Mouse (Mus musculus) midbrain, embryonic 16.5 days (tissue): ENCODE data around the gene Prph2. TPM values are rescaled to one million over a fixed set of nuclear protein-coding genes. Genes with fewer than 3 reads are reported as not detected.

Experiments
- ATAC-seq: fragments of 200-750 bp; cut with Nextera tagmentation; 2 replicates; pipeline ENCODE4 v1.8.0; 2017; ENCODE audit warnings: moderate TSS enrichment
- H3K27ac ChIP-seq: fragments of 300-500 bp; sonication (generic); 2 replicates; pipeline ENCODE4 v1.5.1; 2014; ENCODE audit warnings: mild to moderate bottlenecking, low read length, mixed read lengths
- H3K27me3 ChIP-seq: fragments of 300-500 bp; sonication (generic); 2 replicates; pipeline ENCODE4 v1.6.1; 2014; ENCODE audit warnings: low read depth, low read length, mixed read lengths; ENCODE audit not compliant: control insufficient read depth, insufficient read depth
- H3K36me3 ChIP-seq: fragments of 300-500 bp; sonication (generic); 2 replicates; pipeline ENCODE4 v1.6.1; 2014; ENCODE audit warnings: mild to moderate bottlenecking, low read length, moderate library complexity, mixed read lengths; ENCODE audit not compliant: control insufficient read depth, insufficient read depth
- H3K4me1 ChIP-seq: fragments of 300-500 bp; sonication (generic); 2 replicates; pipeline ENCODE4 v1.6.1; 2014; ENCODE audit warnings: mild to moderate bottlenecking, low read length, mixed read lengths; ENCODE audit not compliant: control insufficient read depth, insufficient read depth
- H3K4me2 ChIP-seq: fragments of 300-500 bp; sonication (generic); 2 replicates; pipeline ENCODE4 v1.6.1; 2014; ENCODE audit warnings: mild to moderate bottlenecking, low read length, mixed read lengths
- H3K4me3 ChIP-seq: fragments of 300-500 bp; sonication (generic); 2 replicates; pipeline ENCODE4 v1.5.1; 2014; ENCODE audit warnings: low read depth, mild to moderate bottlenecking, low read length, moderate library complexity, mixed read lengths
- H3K9ac ChIP-seq: fragments of 300-500 bp; sonication (generic); 2 replicates; pipeline ENCODE4 v1.6.1; 2014; ENCODE audit warnings: low read depth, low read length, mixed read lengths
- H3K9me3 ChIP-seq: fragments of 300-500 bp; sonication (generic); replicated peaks from 2 replicates; pipeline ENCODE4 v1.6.1; 2014; ENCODE audit warnings: mild to moderate bottlenecking, low read length, mixed read lengths; ENCODE audit not compliant: control insufficient read depth, poor library complexity, severe bottlenecking
- WGBS: fragments of 180-500 bp; shearing (Covaris S2); extraction: QIAGEN DNeasy Blood & Tissue Kit; methylation state at CpG from one replicate; pipeline ENCODE4 v1.1.7; 2014; 5-methylcytosine and 5-hydroxymethylcytosine counted together
- polyA plus RNA-seq: library from polyadenylated mRNA; unstranded; fragments of >200 nt; fragmentation: Nextera tagmentation; extraction: Ambion mirVana; gene quantifications from 2 replicates; pipeline ENCODE4 v1.2.1, GENCODE M21; 2015

The Prph2 gene
- polyA plus RNA-seq, result not detected in 2 replicates

DNA sequence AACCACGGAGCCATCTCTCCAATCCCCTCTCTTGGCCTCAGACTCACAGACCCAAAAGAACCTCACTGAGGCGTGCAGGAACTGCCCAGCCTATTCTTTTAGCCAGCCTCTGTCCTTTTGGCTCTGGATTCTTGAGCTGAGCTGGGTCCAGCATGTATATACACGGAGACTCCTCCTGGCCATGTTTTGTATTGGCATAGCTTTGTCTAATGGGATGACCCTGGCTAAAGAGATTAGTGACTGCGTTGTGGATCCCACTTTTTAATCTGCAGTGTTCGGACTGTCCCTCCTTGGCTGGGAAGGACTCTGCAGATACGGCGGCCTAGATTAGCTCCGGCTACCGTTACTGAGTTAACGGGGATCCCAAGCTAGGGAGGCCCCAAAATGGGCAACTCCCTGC is at the start of gene Prph2:
Gene Prph2, plus strand, starts transcription at position 274 of the 400 bp plus-strand sequence.
- H3K27ac ChIP-seq, result no peak within 1 kb of the TSS
- H3K4me3 ChIP-seq, result no peak within 1 kb of the TSS
- H3K4me1 ChIP-seq, result peaks cover 2% of the 10 kb centered on the region; the same call in 1 of the 2 replicates
- H3K4me2 ChIP-seq, result no peak within 1 kb of the TSS
- no peaks in the 10 kb centered on the region for H3K27me3 ChIP-seq
- WGBS, result 74% methylated on average over 10 of the region's 10 CpGs
- H3K9ac ChIP-seq, result no peak within 1 kb of the TSS
- H3K9me3 ChIP-seq, result no peaks in the 10 kb centered on the region
- ATAC-seq, result no peak
- no peaks in the 10 kb centered on the region for H3K36me3 ChIP-seq

GRCm38 (mm10) chr17:46864566-46865195 is 45.6 kb upstream of the Prph2 start:
- H3K4me3 ChIP-seq, result no peak overlapping the region
- ATAC-seq, result no peak
- H3K4me1 ChIP-seq, result peaks cover 2% of the 10 kb centered on the region
- H3K27ac ChIP-seq, result no peak overlapping the region
- no peaks in the 10 kb centered on the region for H3K9me3 ChIP-seq
- no peak overlapping the region for H3K9ac ChIP-seq
- no peak overlapping the region for H3K4me2 ChIP-seq
- 80% methylated on average over 7 of the region's 7 CpGs for WGBS
- no peaks in the 10 kb centered on the region for H3K36me3 ChIP-seq
- H3K27me3 ChIP-seq, result no peaks in the 10 kb centered on the region

DNA sequence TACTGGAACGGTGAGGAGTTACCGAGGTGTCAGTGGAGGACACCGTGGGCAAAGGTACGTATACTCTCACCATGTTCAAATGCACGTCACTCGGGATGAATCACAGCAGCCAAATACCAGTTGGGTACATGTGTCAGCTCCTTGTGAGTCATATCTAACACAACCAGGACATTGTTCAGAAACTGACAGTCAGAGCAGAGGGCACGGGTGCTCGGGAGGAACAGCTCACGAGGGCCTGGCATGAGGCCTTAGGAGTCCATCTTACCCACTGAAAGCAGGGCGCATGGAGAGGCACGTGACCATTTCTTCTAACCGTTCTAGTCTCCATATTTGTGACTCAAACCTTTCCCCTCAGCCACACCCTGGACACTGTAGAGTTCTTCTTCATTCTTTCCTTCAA is 43.4 kb upstream of the Prph2 start:
- Histone ChIP-seq H3K9ac (no peak overlapping the region), H3K4me2 (no peak overlapping the region), H3K4me1 (no peaks in the 10 kb centered on the region), H3K36me3 (no peaks in the 10 kb centered on the region), H3K4me3 (no peak overlapping the region), H3K27me3 (no peaks in the 10 kb centered on the region), H3K9me3 (no peaks in the 10 kb centered on the region), H3K27ac (no peak overlapping the region)
- 93% methylated on average over 12 of the region's 12 CpGs for WGBS
- ATAC-seq, result no peak

- Histone ChIP-seq H3K27ac (no peak overlapping the region), H3K4me1 (peaks cover 4% of the 10 kb centered on the region), H3K9ac (no peak overlapping the region), H3K27me3 (no peaks in the 10 kb centered on the region), H3K4me3 (no peak overlapping the region), H3K36me3 (no peaks in the 10 kb centered on the region), H3K9me3 (no peaks in the 10 kb centered on the region), H3K4me2 (no peak overlapping the region)
- ATAC-seq, result no peak
- 97% methylated on average over 5 of the region's 5 CpGs for WGBS
Measured at GRCm38 (mm10) chr17:46870204-46870798, 40.0 kb upstream of the Prph2 start.

GRCm38 (mm10) chr17:46870913-46871312 is 39.3 kb upstream of the Prph2 start:
- Histone ChIP-seq H3K4me2 (no peak overlapping the region), H3K27ac (no peak overlapping the region), H3K36me3 (no peaks in the 10 kb centered on the region), H3K4me1 (peaks cover 4% of the 10 kb centered on the region), H3K4me3 (no peak overlapping the region), H3K9ac (no peak overlapping the region), H3K27me3 (no peaks in the 10 kb centered on the region), H3K9me3 (no peaks in the 10 kb centered on the region)
- no peak for ATAC-seq
- 63% methylated on average over 1 of the region's 1 CpGs for WGBS

GRCm38 (mm10) chr17:46872806-46873205 is 37.5 kb upstream of the Prph2 start:
- no peaks in the 10 kb centered on the region for H3K27me3 ChIP-seq
- 83% methylated on average over 7 of the region's 7 CpGs for WGBS
- H3K4me3 ChIP-seq, result no peak overlapping the region
- H3K27ac ChIP-seq, result no peak overlapping the region
- H3K9ac ChIP-seq, result no peak overlapping the region
- H3K4me1 ChIP-seq, result peaks cover 4% of the 10 kb centered on the region
- no peak overlapping the region for H3K4me2 ChIP-seq
- H3K36me3 ChIP-seq, result no peaks in the 10 kb centered on the region
- no peaks in the 10 kb centered on the region for H3K9me3 ChIP-seq
- no peak for ATAC-seq

- Histone ChIP-seq H3K4me3 (no peak overlapping the region), H3K4me2 (no peak overlapping the region), H3K9me3 (no peaks in the 10 kb centered on the region), H3K36me3 (no peaks in the 10 kb centered on the region), H3K4me1 (peaks cover 4% of the 10 kb centered on the region), H3K27ac (no peak overlapping the region), H3K9ac (no peak overlapping the region), H3K27me3 (no peaks in the 10 kb centered on the region)
- ATAC-seq, result no peak
- 50% methylated on average over 10 of the region's 10 CpGs for WGBS
Measured at GRCm38 (mm10) chr17:46874133-46874532, 36.1 kb upstream of the Prph2 start.

DNA sequence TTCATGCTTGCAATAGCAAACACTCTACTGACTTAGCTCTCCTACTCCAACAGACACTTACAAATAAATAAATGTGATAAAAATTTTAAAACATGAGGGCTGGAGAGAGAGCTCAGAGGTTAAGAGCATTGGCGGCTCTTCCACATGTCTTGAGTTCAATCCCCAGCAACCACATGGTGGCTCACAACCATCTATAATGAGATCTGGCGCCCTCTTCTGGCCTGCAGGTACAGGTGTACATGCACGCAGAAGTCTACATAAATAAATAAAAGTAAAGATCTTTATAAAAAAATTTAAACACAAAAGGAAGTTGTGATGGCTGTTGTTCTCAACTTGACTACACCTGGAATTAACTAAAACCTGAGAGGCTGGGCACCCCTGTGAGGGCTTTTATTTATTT is 34.6 kb upstream of the Prph2 start:
- no peak overlapping the region for H3K4me3 ChIP-seq
- peaks cover 4% of the 10 kb centered on the region for H3K4me1 ChIP-seq
- WGBS, result 70% methylated on average over 3 of the region's 3 CpGs
- H3K36me3 ChIP-seq, result no peaks in the 10 kb centered on the region
- ATAC-seq, result no peak
- no peak overlapping the region for H3K9ac ChIP-seq
- H3K4me2 ChIP-seq, result no peak overlapping the region
- no peaks in the 10 kb centered on the region for H3K9me3 ChIP-seq
- H3K27ac ChIP-seq, result no peak overlapping the region
- no peaks in the 10 kb centered on the region for H3K27me3 ChIP-seq

GRCm38 (mm10) chr17:46876371-46876950 is 33.8 kb upstream of the Prph2 start:
- Histone ChIP-seq H3K4me1 (peaks cover 4% of the 10 kb centered on the region), H3K27ac (no peak overlapping the region), H3K9ac (no peak overlapping the region), H3K4me2 (no peak overlapping the region), H3K36me3 (no peaks in the 10 kb centered on the region), H3K9me3 (no peaks in the 10 kb centered on the region), H3K4me3 (no peak overlapping the region), H3K27me3 (no peaks in the 10 kb centered on the region)
- WGBS, result 79% methylated on average over 8 of the region's 8 CpGs
- ATAC-seq, result no peak
